Mouse (Mus musculus) CH12.LX (cell line): ENCODE measurements around the gene Ano1. TPM values are rescaled to one million over a fixed set of nuclear protein-coding genes. Genes with fewer than 3 reads are reported as not detected.

ENCODE experiments used
- DNase-seq: peaks from one replicate; pipeline ENCODE4 v3.0.0-alpha.2; 2013; ENCODE audit errors: extremely low read depth
- H3K27ac ChIP-seq: 2 replicates; pipeline ENCODE4 v1.5.1; 2012; ENCODE audit warnings: low read depth, mild to moderate bottlenecking, control low read depth, moderate library complexity; ENCODE audit not compliant: insufficient read depth
- H3K27me3 ChIP-seq: replicated peaks from 2 replicates; pipeline ENCODE3; 2012; ENCODE audit warnings: inconsistent platforms
- H3K36me3 ChIP-seq, 2 experiments: replicated peaks in 1 of 2; 2 replicates each; pipeline versions ENCODE3 to v1.6.1; 2012; ENCODE audit warnings: inconsistent platforms in 1 of 2, low read length in 1 of 2, mild to moderate bottlenecking in 1 of 2, mixed read lengths in 1 of 2, moderate library complexity in 1 of 2; ENCODE audit not compliant: control insufficient read depth in 1 of 2, insufficient read depth in 1 of 2
- H3K4me1 ChIP-seq, 2 experiments: 2 replicates each; pipeline ENCODE4 v1.6.1; 2012; ENCODE audit warnings: inconsistent platforms in 1 of 2, moderate library complexity in 1 of 2; ENCODE audit not compliant: insufficient read depth in 2 of 2, control insufficient read depth in 1 of 2
- H3K4me2 ChIP-seq: 2 replicates; pipeline ENCODE4 v1.6.1; 2012; ENCODE audit warnings: low read depth, mild to moderate bottlenecking, control low read depth; ENCODE audit not compliant: poor library complexity, insufficient read depth, severe bottlenecking
- H3K4me3 ChIP-seq, 3 experiments: fragments of 150-350 bp in 1 of 3; sonication (generic) in 1 of 3; replicated peaks in 1 of 3; 2 replicates each; pipeline versions ENCODE3 to v1.5.1; 2011 to 2012; ENCODE audit warnings: low read depth in 2 of 3, low read length in 2 of 3, mild to moderate bottlenecking in 2 of 3, moderate library complexity in 2 of 3, control low read depth in 1 of 3, improper control_type of control experiment in 1 of 3, inconsistent platforms in 1 of 3, mixed read lengths in 1 of 3; ENCODE audit not compliant: poor library complexity in 1 of 3
- H3K79me2 ChIP-seq: replicated peaks from 2 replicates; pipeline ENCODE4 v1.6.1; 2012; ENCODE audit warnings: mild to moderate bottlenecking, moderate library complexity; ENCODE audit not compliant: control insufficient read depth, poor library complexity, insufficient read depth, severe bottlenecking; ENCODE audit errors: extremely low read depth
- H3K9ac ChIP-seq: 2 replicates; pipeline ENCODE4 v1.6.1; 2012; ENCODE audit warnings: low read depth, mild to moderate bottlenecking, control low read depth, moderate library complexity; ENCODE audit not compliant: insufficient read depth
- H3K9me3 ChIP-seq: replicated peaks from 2 replicates; pipeline ENCODE3; 2012; ENCODE audit warnings: low read length, inconsistent platforms, mixed read lengths
- CHD1 ChIP-seq: IDR thresholded peaks from 2 replicates; pipeline ENCODE4 v1.6.1; 2012; ENCODE audit warnings: low read depth, low read length, improper control_type of control experiment, inconsistent platforms
- CHD2 ChIP-seq: IDR thresholded peaks from 2 replicates; pipeline ENCODE4 v1.6.1; 2011; ENCODE audit warnings: low read length, improper control_type of control experiment
- CTCF ChIP-seq, 2 experiments: IDR thresholded peaks in 1 of 2; conservative IDR thresholded peaks in 1 of 2; 2 replicates each; pipeline ENCODE4 v1.5.1; 2011 to 2012; ENCODE audit warnings: low read depth in 2 of 2, low read length in 2 of 2, improper control_type of control experiment in 1 of 2, inconsistent platforms in 1 of 2, mild to moderate bottlenecking in 1 of 2, moderate library complexity in 1 of 2
- E2F4 ChIP-seq: IDR thresholded peaks from 2 replicates; pipeline ENCODE4 v1.6.1; 2011; ENCODE audit warnings: low read depth, low read length, improper control_type of control experiment; ENCODE audit not compliant: insufficient replicate concordance
- ELF1 ChIP-seq: IDR thresholded peaks from 2 replicates; pipeline ENCODE4 v1.6.1; 2014; ENCODE audit warnings: low read depth, mild to moderate bottlenecking, inconsistent platforms, low read length, improper control_type of control experiment
- EP300 ChIP-seq: IDR thresholded peaks from 2 replicates; pipeline ENCODE4 v1.6.1; 2011; ENCODE audit warnings: low read length, improper control_type of control experiment
- HCFC1 ChIP-seq: IDR thresholded peaks from 2 replicates; pipeline ENCODE4 v1.6.1; 2012; ENCODE audit warnings: low read depth, mild to moderate bottlenecking, inconsistent platforms, low read length, improper control_type of control experiment
- JUND ChIP-seq: conservative IDR thresholded peaks from 2 replicates; pipeline ENCODE4 v1.6.1; 2011; ENCODE audit warnings: low read depth, low read length, improper control_type of control experiment
- MAFK ChIP-seq: IDR thresholded peaks from 2 replicates; pipeline ENCODE4 v1.6.1; 2011; ENCODE audit warnings: low read length, improper control_type of control experiment; ENCODE audit not compliant: insufficient replicate concordance
- MAX ChIP-seq: IDR thresholded peaks from 2 replicates; pipeline ENCODE4 v1.6.1; 2011; ENCODE audit warnings: low read length, improper control_type of control experiment
- MEF2A ChIP-seq: IDR thresholded peaks from 2 replicates; pipeline ENCODE4 v1.6.1; 2014; ENCODE audit warnings: low read depth, mild to moderate bottlenecking, inconsistent platforms, low read length, improper control_type of control experiment, borderline replicate concordance
- MXI1 ChIP-seq: IDR thresholded peaks from 2 replicates; pipeline ENCODE4 v1.6.1; 2011; ENCODE audit warnings: mild to moderate bottlenecking, low read depth, low read length, improper control_type of control experiment
- NELFE ChIP-seq: IDR thresholded peaks from 2 replicates; pipeline ENCODE4 v1.6.1; 2011; ENCODE audit warnings: low read depth, low read length, improper control_type of control experiment
- NRF1 ChIP-seq: IDR thresholded peaks from 2 replicates; pipeline ENCODE4 v1.6.1; 2014; ENCODE audit warnings: low read depth, mild to moderate bottlenecking, inconsistent platforms, low read length, improper control_type of control experiment, moderate library complexity
- POLR2AphosphoS2 ChIP-seq: IDR thresholded peaks from 2 replicates; pipeline ENCODE4 v1.6.1; 2011; ENCODE audit warnings: low read depth, low read length, improper control_type of control experiment
- RAD21 ChIP-seq: IDR thresholded peaks from 2 replicates; pipeline ENCODE4 v1.6.1; 2011; ENCODE audit warnings: low read depth, mild to moderate bottlenecking, low read length, improper control_type of control experiment, moderate library complexity
- RCOR1 ChIP-seq: conservative IDR thresholded peaks from 2 replicates; pipeline ENCODE4 v1.6.1; 2012; ENCODE audit warnings: low read depth, mild to moderate bottlenecking, inconsistent platforms, low read length, improper control_type of control experiment
- SIN3A ChIP-seq: IDR thresholded peaks from 2 replicates; pipeline ENCODE4 v1.6.1; 2012; ENCODE audit warnings: low read length, improper control_type of control experiment, inconsistent platforms
- TBP ChIP-seq: conservative IDR thresholded peaks from 2 replicates; pipeline ENCODE4 v1.6.1; 2011; ENCODE audit warnings: low read depth, low read length, improper control_type of control experiment
- USF1 ChIP-seq: IDR thresholded peaks from 2 replicates; pipeline ENCODE4 v1.6.1; 2014; ENCODE audit warnings: low read depth, mild to moderate bottlenecking, inconsistent platforms, low read length, improper control_type of control experiment
- USF2 ChIP-seq: conservative IDR thresholded peaks from 2 replicates; pipeline ENCODE4 v1.6.1; 2011; ENCODE audit warnings: low read depth, low read length, improper control_type of control experiment
- ZC3H11A ChIP-seq: IDR thresholded peaks from 2 replicates; pipeline ENCODE4 v1.6.1; 2012; ENCODE audit warnings: low read depth, mild to moderate bottlenecking, inconsistent platforms, low read length, improper control_type of control experiment
- ZNF384 ChIP-seq: IDR thresholded peaks from 2 replicates; pipeline ENCODE4 v1.6.1; 2012; ENCODE audit warnings: low read depth, low read length, improper control_type of control experiment, inconsistent platforms
- dilution Hi-C: fragments of 300-500 bp; cut with MboI; formaldehyde crosslinking; loops from 2 replicates; pipeline ENCODE4 v1.14.3; 2020; ENCODE audit warnings: low sequenced_read_pairs; ENCODE audit not compliant: extremely low pct_unique_long_range_greater_than_20kb, extremely low pct_ligation_motif_present
- in situ Hi-C: fragments of 300-500 bp; cut with MboI; formaldehyde crosslinking; loops from 3 replicates; pipeline ENCODE4 v1.14.3; 2019; ENCODE audit warnings: low sequenced_read_pairs, low pct_ligation_motif_present, low pct_unique_long_range_greater_than_20kb, mixed read lengths
- polyA plus RNA-seq: library from polyadenylated mRNA; unstranded; fragments of >175 nt; gene quantifications from 2 replicates; pipeline ENCODE4 v1.2.1, GENCODE M21; 2012; ENCODE audit warnings: low read depth; ENCODE audit not compliant: insufficient read length
- total RNA-seq, 2 experiments: library from RNA; depleted of rRNA; stranded (reverse); fragments of 300-350 nt in 1 of 2; fragments of >200 nt in 1 of 2; gene quantifications; 2 replicates each; pipeline ENCODE4 v1.2.3; 2012 to 2014

The Ano1 gene
- total and polyA plus RNA-seq, 3 experiments = not detected

GRCm38 (mm10) chr7:144680096-144680495, 71.7 kb downstream of the Ano1 start:
- TF ChIP-seq MAFK = no peak
- no peak for TF ChIP-seq CTCF (conservative IDR thresholded peaks at IDR 0.05 in 1 of 2, IDR thresholded peaks at IDR 0.05 in 1 of 2; ENCODE audit: low read depth in 2 of 2, low read length in 2 of 2)
- no peak for TF ChIP-seq USF2
- TF ChIP-seq E2F4 = no peak
- Histone ChIP-seq H3K36me3 (no peaks in the 10 kb centered on the region), H3K9ac (no peak overlapping the region), H3K79me2 (no peaks in the 10 kb centered on the region), H3K27ac (no peak overlapping the region), H3K27me3 (peaks cover 79% of the 10 kb centered on the region), H3K4me3 (no peak overlapping the region), H3K4me1 (0 out of 4 replicates have a peak, but pooled peaks cover 0 to 3% of the 10 kb centered on the region in 2 experiments), H3K9me3 (peaks cover 2% of the 10 kb centered on the region), H3K4me2 (no peak overlapping the region)
- in situ Hi-C loops = no loop called here
- no peak for DNase-seq
- dilution Hi-C loops = no loop called here

GRCm38 (mm10) chr7:144678241-144679030, 73.3 kb downstream of the Ano1 start:
- H3K27ac ChIP-seq = no peak overlapping the region

GRCm38 (mm10) chr7:144677341-144678086, 74.3 kb downstream of the Ano1 start:
- in situ Hi-C loops (no loop called here), dilution Hi-C loops (no loop called here)
- Histone ChIP-seq H3K9ac (no peak overlapping the region), H3K9me3 (peaks cover 2% of the 10 kb centered on the region), H3K27me3 (peaks cover 79% of the 10 kb centered on the region), H3K4me2 (no peak overlapping the region), H3K79me2 (no peaks in the 10 kb centered on the region), H3K4me3 (no peak overlapping the region), H3K4me1 (0 out of 4 replicates have a peak, but pooled peaks cover 0 to 3% of the 10 kb centered on the region in 2 experiments), H3K27ac (no peak overlapping the region), H3K36me3 (no peaks in the 10 kb centered on the region)
- TF ChIP-seq RCOR1 (no peak), NRF1 (no peak), MAX (no peak), CHD1 (no peak), MAFK (no peak), ZNF384 (no peak), CHD2 (no peak), POLR2AphosphoS2 (no peak), MEF2A (no peak), ZC3H11A (no peak), TBP (no peak), JUND (no peak), USF1 (no peak), EP300 (no peak), RAD21 (no peak)
- DNase-seq = no peak

More at GRCm38 (mm10) chr7:144678241-144679030, 73.3 kb downstream of the Ano1 start:
- no peak overlapping the region for H3K4me2 ChIP-seq
- H3K79me2 ChIP-seq = no peaks in the 10 kb centered on the region
- no peak overlapping the region for H3K9ac ChIP-seq
- H3K27me3 ChIP-seq = peaks cover 80% of the 10 kb centered on the region
- DNase-seq = no peak
- H3K36me3 ChIP-seq = no peaks in the 10 kb centered on the region
- dilution Hi-C loops = no loop called here
- H3K4me3 ChIP-seq = no peak overlapping the region
- peaks cover 2% of the 10 kb centered on the region for H3K9me3 ChIP-seq
- no peak for TF ChIP-seq NRF1
- TF ChIP-seq SIN3A = no peak
- no peak for TF ChIP-seq NELFE
- TF ChIP-seq CTCF (conservative IDR thresholded peaks at IDR 0.05 in 1 of 2, IDR thresholded peaks at IDR 0.05 in 1 of 2; ENCODE audit: low read depth in 2 of 2, low read length in 2 of 2) = no peak
- no peak for TF ChIP-seq MXI1
- no peak for TF ChIP-seq HCFC1
- no peak for TF ChIP-seq ELF1
- 0 out of 4 replicates have a peak, but pooled peaks cover 0 to 3% of the 10 kb centered on the region in 2 experiments for H3K4me1 ChIP-seq
- in situ Hi-C loops = no loop called here
